ENCODE assay signal across 12 mouse cellular contexts in the genomic region with DNA sequence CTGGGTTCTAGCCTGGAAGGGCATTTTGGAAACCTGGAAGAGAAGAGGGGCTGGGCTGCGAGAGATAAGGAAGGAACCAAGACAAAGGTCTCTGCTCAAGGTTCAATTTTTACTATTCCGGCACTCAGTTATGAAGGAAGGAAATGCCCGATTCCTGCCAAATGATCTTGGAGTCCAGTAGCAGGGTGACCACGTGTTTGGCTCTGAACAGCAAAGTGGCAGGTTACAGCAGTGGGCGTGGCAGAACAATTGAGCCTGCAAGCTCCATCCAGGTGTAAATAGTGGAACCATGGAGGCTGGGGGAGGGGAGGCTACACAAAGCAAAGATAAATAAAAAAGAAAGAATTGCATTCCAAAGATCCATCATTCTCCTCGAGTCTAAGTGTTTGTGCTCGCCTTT. TPM values are rescaled to one million over a fixed set of nuclear protein-coding genes. Genes with fewer than 3 reads are reported as not detected.
"Had no signal": no experiment of that assay in that cellular context is flagged by ENCODE, and none has a peak within 500 bp of the region (broad histone marks: within the 10 kb centered on the region; RNA-seq: fewer than 3 reads in every experiment).

No protein-coding gene starts in this region.

RNA-seq across cellular contexts. Expression of a gene that starts 38.3 kb away (rescaled TPM):
- polyA plus RNA-seq: small intestine, adult 2 months; thymus, adult 2 months had no signal

RNA-seq across cellular contexts. Expression of a gene that starts 43.1 kb away (rescaled TPM):
- polyA plus RNA-seq: small intestine, adult 2 months; spleen, adult 2 months; thymus, adult 2 months had no signal

RNA-seq across cellular contexts. Expression of a gene that starts 55.7 kb away (rescaled TPM):
- polyA plus RNA-seq: neural tube, embryonic 13.5 days; neural tube, embryonic 14.5 days; neural tube, embryonic 15.5 days; small intestine, adult 2 months; spleen, adult 2 months; stomach, embryonic 14.5 days; stomach, embryonic 15.5 days; stomach, embryonic 16.5 days; stomach, postnatal 0 days; thymus, adult 2 months; thymus, postnatal 0 days; urinary bladder, adult 2 months had no signal
